19 mouse cellular contexts compared by ENCODE assay signal in genomic region chr15:99471677-99472063, GRCm38 (mm10). TPM values are rescaled to one million over a fixed set of nuclear protein-coding genes. Genes with fewer than 3 reads are reported as not detected.
A peak's percentile ranks its signal among the peaks of the same experiment; 100 is the strongest.
DNase-seq lines count a peak whose midpoint lies in the region; ATAC-seq and TF ChIP-seq lines count a peak whose summit lies in the region.
"Had no signal": no experiment of that assay in that cellular context is flagged by ENCODE, and none has a peak within 500 bp of the region (broad histone marks: within the 10 kb centered on the region; RNA-seq: fewer than 3 reads in every experiment).

No protein-coding gene starts in this region.

- DNase-seq in cerebellum, adult 9-11 months: peak; percentile 32
- DNase-seq in cerebellum, adult 2 months: no peak
- DNase-seq in T-cell, adult 2 months (ENCODE audit: low spot score): peak; percentile 43
- peak; percentile 32 to 47 for DNase-seq in natural killer cell, adult 2 months (ENCODE audit: low spot score in 2 of 2)
- no peak for DNase-seq in spleen, postnatal 4 days (ENCODE audit: low spot score in 2 of 2)
- no peak for DNase-seq in neural tube, embryonic 10.5 days (ENCODE audit: extremely low spot score, low spot score)
- DNase-seq: liver, embryonic 13.5 days; thymus, adult 18-20 months had no signal

- peak; percentile 30 for ATAC-seq in CD4-positive, CD25-positive, alpha-beta regulatory T cell, adult 4 months
- no peak for ATAC-seq in monocyte, adult 5-6 weeks (replicated peaks; ENCODE audit: insufficient number of reproducible peaks, low FRiP score, low TSS enrichment, poor library complexity, severe bottlenecking)
- ATAC-seq: forebrain, embryonic 15.5 days; intestine, embryonic 16.5 days; midbrain, embryonic 13.5 days had no signal

- WGBS in cerebellum, adult 2 months: 72% methylated on average over 14 of the region's 14 CpGs

- no peaks in the 10 kb centered on the region for H3K27me3 ChIP-seq in cerebellum, adult 2 months (ENCODE audit: control insufficient read depth, insufficient read depth, low read length)
- H3K27me3 ChIP-seq: embryonic facial prominence, embryonic 15.5 days; forebrain, embryonic 15.5 days; heart, embryonic 15.5 days; limb, embryonic 12.5 days; liver, embryonic 13.5 days; megakaryocyte, embryonic 14.5 days; midbrain, embryonic 13.5 days; neural tube, embryonic 15.5 days had no signal

- no peak overlapping the region for H3K27ac ChIP-seq in cerebellum, adult 2 months (ENCODE audit: insufficient read depth, low read length)
- H3K27ac ChIP-seq: embryonic facial prominence, embryonic 15.5 days; forebrain, embryonic 15.5 days; heart, embryonic 15.5 days; hindbrain, embryonic 14.5 days; limb, embryonic 12.5 days; liver, embryonic 13.5 days; midbrain, embryonic 13.5 days had no signal

- no peak overlapping the region for H3K4me3 ChIP-seq in cerebellum, adult 2 months (replicated peaks; ENCODE audit: insufficient read depth, low read depth, low read length)
- H3K4me3 ChIP-seq: embryonic facial prominence, embryonic 15.5 days; forebrain, embryonic 15.5 days; heart, embryonic 15.5 days; limb, embryonic 12.5 days; liver, embryonic 13.5 days; megakaryocyte, embryonic 14.5 days; midbrain, embryonic 13.5 days; neural tube, embryonic 15.5 days had no signal

- H3K4me1 ChIP-seq in cerebellum, adult 2 months (ENCODE audit: control insufficient read depth, insufficient read depth, low read length): peaks cover 2% of the 10 kb centered on the region; the same call in 1 of the 2 replicates

- TF ChIP-seq POLR2A in cerebellum, adult 2 months (IDR thresholded peaks at IDR 0.05; ENCODE audit: borderline replicate concordance, insufficient read depth, low read length): no peak

- no peak for TF ChIP-seq CTCF in cerebellum, adult 2 months (IDR thresholded peaks at IDR 0.05; ENCODE audit: borderline replicate concordance, insufficient read depth, low read depth, low read length)

RNA-seq across cellular contexts. Expression of gene Bcdin3d, which starts 2.9 kb away (rescaled TPM):
- polyA plus RNA-seq in cerebellum, adult 2 months (2012; rRNA removed): 11.6 and 12.4 TPM in 2 replicates
- 10 to 100 TPM; 27.9 to 41.0 TPM for polyA plus RNA-seq in CD4-positive, CD25-positive, alpha-beta regulatory T cell, adult 4 months (2017; shearing (Covaris generic))
- 6.8 to 12.5 TPM (median 7.3 TPM) in 3 replicates for total RNA-seq in monocyte, adult 5-6 weeks (2017)

RNA-seq across cellular contexts. Expression of gene Nckap5l, which starts 14.1 kb away (rescaled TPM):
- polyA plus RNA-seq in cerebellum, adult 2 months (2012; rRNA removed): 12.3 TPM in 2 replicates
- polyA plus RNA-seq in CD4-positive, CD25-positive, alpha-beta regulatory T cell, adult 4 months (2017; shearing (Covaris generic)): 1 to 10 TPM; 1.2 to 2.3 TPM
- total RNA-seq in monocyte, adult 5-6 weeks (2017): 1.2 to 3.4 TPM (median 1.2 TPM) in 3 replicates

RNA-seq across cellular contexts. Expression of gene Faim2, which starts 56.3 kb away (rescaled TPM):
- polyA plus RNA-seq in cerebellum, adult 2 months (2012; rRNA removed): 241 and 263 TPM in 2 replicates
- under 1 TPM in 1 of 2 experiments, not detected in 1; 0.03 TPM for polyA plus RNA-seq in CD4-positive, CD25-positive, alpha-beta regulatory T cell, adult 4 months (2017; shearing (Covaris generic))
- total RNA-seq in monocyte, adult 5-6 weeks (2017): 0.11 TPM in 1 of 3 replicates, not detected in the others

Comparison
In these comparisons a context has a peak if more than half of its experiments do, and no peak if none do; other contexts are left out.
1. DNase-seq: peak in cerebellum, adult 9-11 months (single experiment), T-cell, adult 2 months (single experiment) and natural killer cell, adult 2 months (2 of 2); none in cerebellum, adult 2 months (0 of 2), spleen, postnatal 4 days (0 of 2) and neural tube, embryonic 10.5 days (single experiment).
2. RNA of gene Faim2, which starts 56.3 kb away (polyA plus RNA-seq): 241 to 263 TPM in cerebellum, adult 2 months; 0.03 TPM in CD4-positive, CD25-positive, alpha-beta regulatory T cell, adult 4 months; every median in the first group is over 100 times any median in the second.